Mouse (Mus musculus) forebrain, embryonic 15.5 days (tissue): Measurements from ENCODE around the gene Adcy9. TPM values are rescaled to one million over a fixed set of nuclear protein-coding genes. Genes with fewer than 3 reads are reported as not detected.

Experiments used
- polyA plus RNA-seq: library from polyadenylated mRNA; unstranded; fragments of >200 nt; fragmentation: Nextera tagmentation; extraction: Ambion mirVana; gene quantifications from 2 replicates; pipeline ENCODE4 v1.2.1, GENCODE M21; 2015

Adcy9 gene
- polyA plus RNA-seq, 1 experiment from 2014 or later: 2.7 TPM

Other genes starting within 250 kb of the Adcy9 start
- 48.0 and 48.3 TPM in 2 replicates for gene Crebbp, start 206.5 kb downstream of the Adcy9 start, polyA plus RNA-seq
- gene Srl, start 121.3 kb upstream of the Adcy9 start, polyA plus RNA-seq: 40.1 and 40.2 TPM in 2 replicates
- gene Tfap4, start 139.4 kb upstream of the Adcy9 start, polyA plus RNA-seq: 14.3 and 15.2 TPM in 2 replicates
- 11.0 and 14.6 TPM in 2 replicates for gene Glis2, start 174.2 kb upstream of the Adcy9 start, polyA plus RNA-seq
- gene Pam16, start 204.5 kb upstream of the Adcy9 start, polyA plus RNA-seq: 162 and 171 TPM in 2 replicates
- gene Vasn, start 219.4 kb upstream of the Adcy9 start, polyA plus RNA-seq: 3.0 and 3.6 TPM in 2 replicates
- gene Dnaja3, start 219.5 kb upstream of the Adcy9 start, polyA plus RNA-seq: 55.8 and 58.0 TPM in 2 replicates